Mouse (Mus musculus) ES-E14 (cell line): ENCODE measurements around the gene Cdh8. TPM values are rescaled to one million over a fixed set of nuclear protein-coding genes. Genes with fewer than 3 reads are reported as not detected.

ENCODE experiments used
- DNase-seq: peaks from one replicate; pipeline ENCODE4 v3.0.0-alpha.2; 2013; ENCODE audit warnings: low read depth, low spot score
- H3K27ac ChIP-seq: 2 replicates; pipeline ENCODE4 v1.5.1; 2012; ENCODE audit warnings: low read depth, mild to moderate bottlenecking, low read length, moderate library complexity, mixed read lengths; ENCODE audit not compliant: poor library complexity, insufficient read depth, severe bottlenecking
- H3K36me3 ChIP-seq: 2 replicates; pipeline ENCODE4 v1.6.1; 2012; ENCODE audit warnings: mild to moderate bottlenecking, low read length, moderate library complexity, mixed read lengths; ENCODE audit not compliant: control insufficient read depth, poor library complexity, insufficient read depth, severe bottlenecking
- H3K4me1 ChIP-seq, 2 experiments: fragments of 150-350 bp in 1 of 2; sonication (generic) in 1 of 2; 2 replicates each; pipeline ENCODE4 v1.6.1; 2012; ENCODE audit warnings: low read length in 2 of 2, mild to moderate bottlenecking in 1 of 2, mixed read lengths in 1 of 2; ENCODE audit not compliant: control insufficient read depth in 2 of 2, insufficient read depth in 2 of 2, poor library complexity in 1 of 2
- H3K4me3 ChIP-seq, 2 experiments: fragments of 150-350 bp in 1 of 2; sonication (generic) in 1 of 2; 2 replicates each; pipeline ENCODE4 v1.5.1; 2012; ENCODE audit warnings: low read length in 2 of 2, low read depth in 1 of 2, mild to moderate bottlenecking in 1 of 2, mixed read lengths in 1 of 2; ENCODE audit not compliant: insufficient read depth in 1 of 2, poor library complexity in 1 of 2, severe bottlenecking in 1 of 2
- H3K9ac ChIP-seq: 2 replicates; pipeline ENCODE4 v1.6.1; 2012; ENCODE audit warnings: low read depth, mild to moderate bottlenecking, low read length, mixed read lengths; ENCODE audit not compliant: poor library complexity, insufficient read depth, severe bottlenecking
- H3K9me3 ChIP-seq: fragments of 150-350 bp; sonication (generic); 2 replicates; pipeline ENCODE4 v1.6.1; 2012; ENCODE audit warnings: low read depth, mild to moderate bottlenecking, low read length; ENCODE audit not compliant: control insufficient read depth, insufficient read depth
- CHD2 ChIP-seq: IDR thresholded peaks from 2 replicates; pipeline ENCODE4 v1.6.1; 2014; ENCODE audit warnings: mild to moderate bottlenecking, low read depth, low read length, inconsistent platforms
- HCFC1 ChIP-seq: IDR thresholded peaks from 2 replicates; pipeline ENCODE4 v1.6.1; 2012; ENCODE audit warnings: low read length, inconsistent platforms, borderline replicate concordance; ENCODE audit not compliant: insufficient read depth
- MAFK ChIP-seq: IDR thresholded peaks from 2 replicates; pipeline ENCODE4 v1.6.1; 2014; ENCODE audit warnings: mild to moderate bottlenecking, low read depth, low read length, inconsistent platforms; ENCODE audit not compliant: insufficient read depth
- ZC3H11A ChIP-seq: IDR thresholded peaks from 2 replicates; pipeline ENCODE4 v1.6.1; 2012; ENCODE audit warnings: low read depth, mild to moderate bottlenecking, inconsistent platforms, low read length, borderline replicate concordance
- ZNF384 ChIP-seq: IDR thresholded peaks from 2 replicates; pipeline ENCODE4 v1.6.1; 2012; ENCODE audit warnings: low read depth, low read length, inconsistent platforms
- in situ Hi-C, 2 experiments: fragments of 600-800 bp; cut with MboI; formaldehyde crosslinking; loops; one replicate each; pipeline ENCODE4 v1.15.1; 2025; ENCODE audit warnings: low sequenced_read_pairs in 2 of 2, inconsistent platforms in 1 of 2; ENCODE audit not compliant: unreplicated experiment in 2 of 2
- total RNA-seq: library from RNA; depleted of rRNA; stranded (reverse); fragments of 300-350 nt; gene quantifications from 2 replicates; pipeline ENCODE4 v1.2.3, GENCODE M21; 2012; rRNA removed

Gene Cdh8
- total RNA-seq: 0.13 and 0.21 TPM in 2 replicates

GRCm38 (mm10) chr8:99415966-99416781, at the start of gene Cdh8:
Gene Cdh8 (minus strand): TSS chr8:99416471.
- in situ Hi-C loops: loop anchor here in 1 of 2 experiments (25.0 kb wide), 1 partner anchor 1346 kb away; no protein-coding TSS in a partner anchor
- no peaks in the 10 kb centered on the region for H3K9me3 ChIP-seq
- no peak within 1 kb of the TSS for H3K27ac ChIP-seq
- H3K36me3 ChIP-seq: no peaks in the 10 kb centered on the region
- TF ChIP-seq ZC3H11A (no peak), CHD2 (no peak), ZNF384 (no peak), HCFC1 (no peak), MAFK (no peak)
- H3K9ac ChIP-seq: peak within 1 kb of the TSS; percentile 17; the same call in 1 of the 2 replicates
- no peaks in the 10 kb centered on the region for H3K4me1 ChIP-seq
- peak within 1 kb of the TSS; percentile 57 to 61 for H3K4me3 ChIP-seq
- DNase-seq: peak; percentile 40

GRCm38 (mm10) chr8:99446506-99446905, 30.2 kb upstream of the Cdh8 start:
- no peak for DNase-seq
- no peaks in the 10 kb centered on the region for H3K9me3 ChIP-seq
- no peak overlapping the region for H3K9ac ChIP-seq
- no peaks in the 10 kb centered on the region for H3K36me3 ChIP-seq
- in situ Hi-C loops: no loop called here
- H3K27ac ChIP-seq: no peak overlapping the region
- H3K4me3 ChIP-seq: no peak overlapping the region
- TF ChIP-seq HCFC1 (no peak), ZC3H11A (no peak), ZNF384 (no peak), CHD2 (no peak), MAFK (no peak)
- no peaks in the 10 kb centered on the region for H3K4me1 ChIP-seq

GRCm38 (mm10) chr8:99425901-99426300, 9.6 kb upstream of the Cdh8 start:
- in situ Hi-C loops: no loop called here
- Histone ChIP-seq H3K4me3 (no peak overlapping the region), H3K4me1 (no peaks in the 10 kb centered on the region), H3K27ac (no peak overlapping the region), H3K36me3 (no peaks in the 10 kb centered on the region), H3K9ac (no peak overlapping the region), H3K9me3 (no peaks in the 10 kb centered on the region)
- DNase-seq: no peak
- TF ChIP-seq CHD2 (no peak), ZC3H11A (no peak), MAFK (no peak)

GRCm38 (mm10) chr8:99421516-99421915, 5.2 kb upstream of the Cdh8 start:
- H3K27ac ChIP-seq: no peak overlapping the region
- H3K9ac ChIP-seq: no peak overlapping the region
- H3K4me1 ChIP-seq: no peaks in the 10 kb centered on the region
- no peaks in the 10 kb centered on the region for H3K36me3 ChIP-seq
- in situ Hi-C loops: loop anchor here in 1 of 2 experiments (25.0 kb wide), 1 partner anchor 1341 kb away; no protein-coding TSS in a partner anchor
- H3K9me3 ChIP-seq: no peaks in the 10 kb centered on the region
- no peak for DNase-seq
- no peak overlapping the region for H3K4me3 ChIP-seq
- no peak for TF ChIP-seq MAFK
- TF ChIP-seq ZC3H11A: no peak
- no peak for TF ChIP-seq HCFC1
- TF ChIP-seq ZNF384: peak; percentile 29; the same call in 1 of the 2 replicates
- TF ChIP-seq CHD2: no peak

- Histone ChIP-seq H3K9me3 (no peaks in the 10 kb centered on the region), H3K4me1 (no peaks in the 10 kb centered on the region), H3K27ac (no peak overlapping the region), H3K4me3 (no peak overlapping the region), H3K9ac (no peak overlapping the region), H3K36me3 (no peaks in the 10 kb centered on the region)
- in situ Hi-C loops: loop anchor here in 1 of 2 experiments (25.0 kb wide), 1 partner anchor 1343 kb away; no protein-coding TSS in a partner anchor
- TF ChIP-seq HCFC1: no peak
- TF ChIP-seq CHD2: no peak
- TF ChIP-seq MAFK: no peak
- no peak for TF ChIP-seq ZNF384
- TF ChIP-seq ZC3H11A: peak; percentile 77
- DNase-seq: peak; percentile 3
These were observed 3.5 kb upstream of the Cdh8 start for GRCm38 (mm10) chr8:99419726-99420125.
